Mouse (Mus musculus) midbrain, postnatal 0 days (tissue): ENCODE measurements around the gene Slc30a1. TPM values are rescaled to one million over a fixed set of nuclear protein-coding genes. Genes with fewer than 3 reads are reported as not detected.

ENCODE experiments used
- ATAC-seq: fragments of 200-750 bp; cut with Nextera tagmentation; 2 replicates; pipeline ENCODE4 v1.8.0; 2017; ENCODE audit warnings: moderate number of reproducible peaks, mild to moderate bottlenecking, moderate TSS enrichment, moderate library complexity; ENCODE audit not compliant: low FRiP score
- DNase-seq: peaks from one replicate; pipeline ENCODE4 v3.0.0-alpha.2; 2015; ENCODE audit warnings: low spot score
- H3K27ac ChIP-seq: fragments of 300-500 bp; sonication (generic); 2 replicates; pipeline ENCODE4 v1.5.1; 2014; ENCODE audit warnings: low read depth, mild to moderate bottlenecking, low read length, mixed read lengths
- H3K27me3 ChIP-seq: fragments of 300-500 bp; sonication (generic); 2 replicates; pipeline ENCODE4 v1.6.1; 2014; ENCODE audit warnings: low read length, control low read depth, mixed read lengths; ENCODE audit not compliant: insufficient read depth
- H3K36me3 ChIP-seq: fragments of 300-500 bp; sonication (generic); 2 replicates; pipeline ENCODE4 v1.6.1; 2014; ENCODE audit warnings: low read length, control low read depth, mixed read lengths; ENCODE audit not compliant: insufficient read depth
- H3K4me1 ChIP-seq: fragments of 300-500 bp; sonication (generic); 2 replicates; pipeline ENCODE4 v1.6.1; 2014; ENCODE audit warnings: mild to moderate bottlenecking, control low read depth, antibody characterized with exemption, low read length, mixed read lengths; ENCODE audit not compliant: insufficient read depth
- H3K4me2 ChIP-seq: fragments of 300-500 bp; sonication (generic); 2 replicates; pipeline ENCODE4 v1.6.1; 2014; ENCODE audit warnings: low read depth, mild to moderate bottlenecking, low read length, mixed read lengths; ENCODE audit not compliant: poor library complexity, severe bottlenecking
- H3K4me3 ChIP-seq: fragments of 300-500 bp; sonication (generic); 2 replicates; pipeline ENCODE4 v1.5.1; 2014; ENCODE audit warnings: low read depth, mild to moderate bottlenecking, low read length, moderate library complexity
- H3K9ac ChIP-seq: fragments of 300-500 bp; sonication (generic); replicated peaks from 2 replicates; pipeline ENCODE4 v1.6.1; 2014; ENCODE audit warnings: mild to moderate bottlenecking, low read length, moderate library complexity, mixed read lengths; ENCODE audit not compliant: poor library complexity, severe bottlenecking
- H3K9me3 ChIP-seq: fragments of 300-500 bp; sonication (generic); 2 replicates; pipeline ENCODE4 v1.6.1; 2016; ENCODE audit warnings: low read length, control low read depth
- CTCF ChIP-seq: IDR thresholded peaks from 2 replicates; pipeline ENCODE4 v1.5.1; 2016; ENCODE audit warnings: antibody characterized with exemption, mild to moderate bottlenecking
- WGBS: fragments of 180-500 bp; shearing (Covaris S2); extraction: QIAGEN DNeasy Blood & Tissue Kit; methylation state at CpG from one replicate; pipeline ENCODE4 v1.1.7; 2014; 5-methylcytosine and 5-hydroxymethylcytosine counted together
- polyA plus RNA-seq: library from polyadenylated mRNA; unstranded; fragments of >200 nt; fragmentation: Nextera tagmentation; extraction: Ambion mirVana; gene quantifications from 2 replicates; pipeline ENCODE4 v1.2.1, GENCODE M21; 2015
- total RNA-seq: library from RNA; depleted of rRNA; stranded (reverse); fragments of >200 nt; gene quantifications from 2 replicates; pipeline ENCODE4 v1.2.3, GENCODE M21; 2014

Slc30a1 gene
- total and polyA plus RNA-seq, 2 experiments from 2014 or later, result 5.1 to 21.9 TPM

DNA sequence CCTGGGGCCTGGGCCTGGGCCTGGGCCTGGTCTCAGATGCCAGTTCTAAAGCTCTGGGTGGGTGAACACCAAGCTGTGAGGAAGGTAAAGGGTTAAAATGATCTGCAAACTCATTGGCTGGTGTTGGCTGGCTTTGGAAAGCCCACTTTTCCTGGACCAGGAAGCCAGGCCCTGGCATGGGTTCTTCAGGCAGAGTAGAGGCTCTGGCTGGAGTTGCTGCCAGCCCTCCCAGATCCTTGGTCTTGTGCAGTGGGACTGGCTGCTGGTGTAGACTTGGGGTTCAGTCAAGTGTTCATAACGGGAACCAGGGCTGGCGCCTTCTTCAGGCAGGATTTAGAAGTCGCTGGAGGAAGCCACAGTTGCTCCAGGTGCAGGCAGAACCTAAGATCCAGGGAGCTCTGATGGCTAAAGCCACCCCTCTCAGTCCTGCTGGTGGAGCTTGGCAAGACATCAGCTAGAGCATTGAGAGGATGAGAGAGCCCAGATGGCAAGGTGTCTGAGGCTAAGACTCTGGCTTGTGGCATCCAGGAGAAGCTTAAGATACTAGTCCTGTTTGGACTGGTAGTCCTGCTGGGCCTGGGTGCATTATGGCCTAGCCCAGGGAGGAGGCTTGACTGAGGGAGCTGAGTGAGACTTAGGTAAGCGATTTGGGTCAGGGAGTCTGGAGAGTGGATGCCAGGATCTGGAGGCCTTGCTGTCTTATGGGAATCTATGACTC, 42.6 kb upstream of the Slc30a1 start:
- TF ChIP-seq CTCF, result peak; percentile 6; the same call in 1 of the 2 replicates
- H3K4me2 ChIP-seq, result no peak overlapping the region
- no peak for ATAC-seq
- H3K4me1 ChIP-seq, result no peaks in the 10 kb centered on the region
- no peaks in the 10 kb centered on the region for H3K36me3 ChIP-seq
- no peak overlapping the region for H3K9ac ChIP-seq
- H3K9me3 ChIP-seq, result no peaks in the 10 kb centered on the region
- H3K4me3 ChIP-seq, result no peak overlapping the region
- H3K27ac ChIP-seq, result no peak overlapping the region
- H3K27me3 ChIP-seq, result no peaks in the 10 kb centered on the region
- WGBS, result 80% methylated on average over 4 of the region's 4 CpGs
- DNase-seq, result peak; percentile 27

DNA sequence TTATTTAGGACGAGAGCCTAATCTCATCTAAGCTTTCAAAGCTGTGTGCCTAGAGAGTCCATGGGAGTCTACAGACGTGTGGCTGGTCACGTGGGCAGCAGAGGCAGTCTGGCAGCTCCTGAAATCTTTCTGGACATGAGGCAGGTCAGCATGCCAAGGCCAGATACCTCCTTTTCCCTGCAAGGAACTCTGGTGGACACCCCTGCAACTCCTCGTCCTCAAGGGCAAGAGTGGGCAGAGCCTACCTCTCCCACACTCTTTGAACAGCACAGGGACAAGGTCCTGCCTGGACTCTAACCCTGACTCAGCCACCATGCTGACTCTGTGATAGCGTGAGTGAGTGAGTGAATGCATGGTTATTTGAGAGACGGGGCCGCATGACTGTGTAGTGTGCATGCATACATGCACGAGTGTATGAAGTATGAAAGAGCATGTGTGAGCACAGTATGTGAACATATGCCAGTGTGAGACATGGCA, 42.0 kb upstream of the Slc30a1 start:
- Histone ChIP-seq H3K4me2 (no peak overlapping the region), H3K36me3 (no peaks in the 10 kb centered on the region), H3K9me3 (no peaks in the 10 kb centered on the region), H3K9ac (no peak overlapping the region), H3K27me3 (no peaks in the 10 kb centered on the region), H3K4me3 (no peak overlapping the region), H3K4me1 (no peaks in the 10 kb centered on the region), H3K27ac (no peak overlapping the region)
- no peak for ATAC-seq
- no peak for DNase-seq
- 82% methylated on average over 8 of the region's 8 CpGs for WGBS
- TF ChIP-seq CTCF, result no peak

DNA sequence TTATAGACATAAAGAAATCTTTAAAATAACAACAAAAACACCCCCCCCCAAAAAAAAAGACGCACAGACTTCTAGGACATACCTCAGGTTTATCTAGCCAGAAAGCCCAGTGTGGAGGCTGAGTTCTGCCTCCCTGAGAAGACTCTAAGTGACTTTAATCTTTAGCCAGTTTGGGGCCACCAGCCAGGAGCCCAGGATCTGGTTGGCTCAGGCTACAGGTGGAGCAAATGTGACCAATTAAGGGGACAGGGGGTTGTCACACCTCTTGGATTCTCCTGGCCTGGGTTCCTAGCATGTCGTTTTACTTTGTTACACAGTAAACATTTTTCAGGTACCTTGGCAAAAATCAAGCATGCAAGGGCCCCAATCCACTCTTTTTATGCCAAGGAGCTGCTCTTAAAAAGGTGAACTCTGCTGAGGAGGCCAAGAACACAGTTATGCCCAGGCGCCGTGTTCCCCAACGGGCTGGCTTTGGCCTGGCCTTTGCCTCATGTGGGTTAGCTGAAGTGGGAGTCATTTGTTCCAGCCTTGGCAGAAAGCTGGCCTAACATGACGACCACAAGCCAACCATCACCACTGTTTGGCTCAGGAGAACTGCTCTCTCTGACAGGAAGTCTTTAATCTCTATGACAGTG, 34.4 kb upstream of the Slc30a1 start:
- H3K4me1 ChIP-seq, result no peaks in the 10 kb centered on the region
- TF ChIP-seq CTCF, result no peak
- H3K4me3 ChIP-seq, result no peak overlapping the region
- DNase-seq, result no peak
- H3K9ac ChIP-seq, result no peak overlapping the region
- no peaks in the 10 kb centered on the region for H3K36me3 ChIP-seq
- H3K27me3 ChIP-seq, result no peaks in the 10 kb centered on the region
- 84% methylated on average over 6 of the region's 6 CpGs for WGBS
- ATAC-seq, result no peak
- H3K9me3 ChIP-seq, result no peaks in the 10 kb centered on the region
- no peak overlapping the region for H3K27ac ChIP-seq
- no peak overlapping the region for H3K4me2 ChIP-seq

DNA sequence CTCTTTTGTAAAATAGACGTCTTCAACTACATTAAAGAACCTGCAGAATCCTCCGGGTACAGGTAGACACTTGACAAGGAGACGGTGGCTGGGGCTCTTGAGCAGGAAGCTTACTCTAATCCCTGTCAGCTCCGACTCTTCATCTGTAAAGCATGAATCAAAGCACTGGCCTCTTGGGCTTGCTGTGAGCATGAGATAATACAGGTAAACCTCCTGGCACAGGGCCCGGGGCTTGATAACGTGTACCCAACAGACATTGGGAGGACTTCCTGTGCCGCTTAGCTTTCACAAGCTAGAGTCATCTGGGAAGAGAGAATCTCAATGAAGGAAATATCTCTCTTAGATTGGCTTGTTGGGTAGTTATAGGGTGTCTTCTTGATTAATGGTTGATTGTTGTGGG, 31.6 kb upstream of the Slc30a1 start:
- Histone ChIP-seq H3K4me2 (no peak overlapping the region), H3K36me3 (no peaks in the 10 kb centered on the region), H3K9ac (no peak overlapping the region), H3K27me3 (no peaks in the 10 kb centered on the region), H3K27ac (no peak overlapping the region), H3K4me3 (no peak overlapping the region), H3K9me3 (no peaks in the 10 kb centered on the region), H3K4me1 (no peaks in the 10 kb centered on the region)
- WGBS, result 83% methylated on average over 7 of the region's 7 CpGs
- ATAC-seq (no peak), DNase-seq (no peak)
- no peak for TF ChIP-seq CTCF

DNA sequence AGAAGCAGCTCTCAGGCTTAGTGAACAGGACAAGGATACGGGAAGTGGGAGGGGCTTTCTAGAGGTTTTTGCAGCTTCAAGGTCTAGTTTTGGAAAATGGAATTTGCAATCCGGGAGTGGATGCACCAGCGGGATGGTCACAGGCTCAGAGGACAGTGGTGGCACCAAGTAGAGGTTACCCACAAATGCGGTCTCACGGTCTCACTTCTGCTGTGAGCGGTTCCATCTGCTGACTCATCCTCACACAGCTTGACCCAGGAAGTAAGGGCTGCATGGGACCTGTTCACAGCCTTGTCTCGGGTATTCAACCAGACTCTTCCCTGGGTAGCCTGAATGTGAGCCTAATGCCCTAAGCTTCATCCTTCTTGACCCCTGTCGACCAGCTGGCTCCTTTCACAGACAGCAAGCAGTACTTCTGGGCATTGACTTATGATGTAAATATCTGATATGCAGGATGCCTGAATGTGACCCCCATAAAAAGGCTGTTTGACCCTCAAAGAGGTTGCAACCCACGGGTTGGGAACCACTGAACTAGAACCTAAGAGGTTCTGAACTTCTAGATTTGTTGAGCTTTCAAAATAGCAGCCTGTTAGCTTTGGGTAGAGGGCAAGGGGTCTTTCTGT, 30.8 kb upstream of the Slc30a1 start:
- no peak for TF ChIP-seq CTCF
- H3K4me2 ChIP-seq, result no peak overlapping the region
- H3K9me3 ChIP-seq, result no peaks in the 10 kb centered on the region
- H3K4me3 ChIP-seq, result no peak overlapping the region
- H3K27ac ChIP-seq, result no peak overlapping the region
- H3K4me1 ChIP-seq, result no peaks in the 10 kb centered on the region
- no peak for ATAC-seq
- no peaks in the 10 kb centered on the region for H3K27me3 ChIP-seq
- DNase-seq, result no peak
- no peaks in the 10 kb centered on the region for H3K36me3 ChIP-seq
- WGBS, result 78% methylated on average over 9 of the region's 9 CpGs
- H3K9ac ChIP-seq, result no peak overlapping the region

DNA sequence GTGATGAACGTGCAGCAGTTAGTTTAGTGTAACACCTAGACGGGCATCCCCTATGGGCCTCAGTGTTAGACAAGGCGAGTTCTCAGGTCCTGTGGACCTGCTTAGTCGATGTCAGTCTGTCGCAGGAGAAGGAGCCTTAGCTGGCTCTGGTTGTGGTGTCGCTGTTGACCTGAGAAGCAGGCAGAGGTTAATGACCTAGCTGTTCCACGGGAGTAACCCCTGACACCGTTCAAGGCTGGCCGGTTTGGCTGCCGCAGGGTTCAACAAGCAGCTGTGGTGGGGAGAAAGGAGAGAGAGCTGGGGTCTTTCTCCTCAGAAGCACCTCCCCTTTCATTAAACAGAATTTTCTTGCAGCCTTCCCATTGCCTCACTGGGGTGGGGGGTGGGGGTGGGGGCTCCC, 28.9 kb upstream of the Slc30a1 start:
- Histone ChIP-seq H3K9me3 (no peaks in the 10 kb centered on the region), H3K27me3 (no peaks in the 10 kb centered on the region), H3K9ac (no peak overlapping the region), H3K36me3 (no peaks in the 10 kb centered on the region), H3K4me2 (no peak overlapping the region), H3K4me3 (no peak overlapping the region), H3K4me1 (no peaks in the 10 kb centered on the region), H3K27ac (no peak overlapping the region)
- ATAC-seq (no peak), DNase-seq (no peak)
- WGBS, result 73% methylated on average over 10 of the region's 10 CpGs
- TF ChIP-seq CTCF, result no peak
